Comparison of ENCODE assay signal across 8 mouse cellular contexts in genomic region chr13:67728641-67729318, GRCm38 (mm10). TPM values are rescaled to one million over a fixed set of nuclear protein-coding genes. Genes with fewer than 3 reads are reported as not detected.
DNase-seq lines count a peak whose midpoint lies in the region; ATAC-seq and TF ChIP-seq lines count a peak whose summit lies in the region.

Gene Zfp65, minus strand, starts transcription at chr13:67729173.

- ATAC-seq in heart, embryonic 12.5 days (ENCODE audit: insufficient number of reproducible peaks, low FRiP score): peak; percentile 74
- peak; percentile 93 for ATAC-seq in kidney, embryonic 15.5 days (replicated peaks; ENCODE audit: low FRiP score)
- peak; percentile 81 for ATAC-seq in monocyte, adult 5-6 weeks (replicated peaks; ENCODE audit: insufficient number of reproducible peaks, low FRiP score, low TSS enrichment, poor library complexity, severe bottlenecking)
- peak; percentile 85 for ATAC-seq in stomach, embryonic 14.5 days (ENCODE audit: insufficient number of reproducible peaks, insufficient read depth, low FRiP score, low read depth)

- H3K27ac ChIP-seq in heart, embryonic 12.5 days (ENCODE audit: poor library complexity, severe bottlenecking): peak within 1 kb of the TSS; percentile 58; the same call in 1 of the 2 replicates
- peak within 1 kb of the TSS; percentile 70 for H3K27ac ChIP-seq in kidney, embryonic 15.5 days
- no peak within 1 kb of the TSS for H3K27ac ChIP-seq in liver, adult 2 months (replicated peaks; ENCODE audit: insufficient read depth, low read depth, low read length)
- peak within 1 kb of the TSS; percentile 55 for H3K27ac ChIP-seq in stomach, embryonic 14.5 days (ENCODE audit: low read length)

- 6% methylated on average over 19 of the region's 21 CpGs for WGBS in heart, embryonic 12.5 days
- 3% methylated on average over 17 of the region's 21 CpGs for WGBS in kidney, embryonic 15.5 days
- 2% methylated on average over 15 of the region's 21 CpGs for WGBS in liver, adult 2 months
- 3% methylated on average over 18 of the region's 21 CpGs for WGBS in stomach, embryonic 14.5 days

- no peaks in the 10 kb centered on the region for H3K27me3 ChIP-seq in heart, embryonic 12.5 days (replicated peaks)
- H3K27me3 ChIP-seq in kidney, embryonic 15.5 days: no peaks in the 10 kb centered on the region
- H3K27me3 ChIP-seq in liver, adult 2 months (ENCODE audit: control insufficient read depth, insufficient read depth, low read length): no peaks in the 10 kb centered on the region
- no peaks in the 10 kb centered on the region for H3K27me3 ChIP-seq in stomach, embryonic 14.5 days (ENCODE audit: control insufficient read depth, insufficient read depth, low read length)

- H3K4me1 ChIP-seq in heart, embryonic 12.5 days (replicated peaks): 0 out of 2 replicates have a peak, but pooled peaks cover 3% of the 10 kb centered on the region
- peaks cover 2% of the 10 kb centered on the region; the same call in 1 of the 2 replicates for H3K4me1 ChIP-seq in kidney, embryonic 15.5 days
- H3K4me1 ChIP-seq in liver, adult 2 months (ENCODE audit: control insufficient read depth, insufficient read depth, low read length): no peaks in the 10 kb centered on the region
- no peaks in the 10 kb centered on the region for H3K4me1 ChIP-seq in stomach, embryonic 14.5 days (ENCODE audit: control insufficient read depth, insufficient read depth, low read length)

- H3K4me2 ChIP-seq in heart, embryonic 12.5 days: peak within 1 kb of the TSS; percentile 73
- H3K4me2 ChIP-seq in kidney, embryonic 15.5 days: peak within 1 kb of the TSS; percentile 75
- H3K4me2 ChIP-seq in stomach, embryonic 14.5 days (replicated peaks; ENCODE audit: low read depth, low read length): peak within 1 kb of the TSS; percentile 47

- DNase-seq in B cell, adult 2 months: peak; percentile 42
- peak; percentile 9 to 20 for DNase-seq in adrenal gland, postnatal 4 days (ENCODE audit: low spot score in 2 of 2)
- peak; percentile 18 for DNase-seq in fat pad, adult 2 months (ENCODE audit: extremely low read depth, low read depth, low spot score)
- peak; percentile 86 for DNase-seq in liver, adult 2 months (ENCODE audit: extremely low read depth, low read depth, low spot score)

- H3K36me3 ChIP-seq in heart, embryonic 12.5 days: no peaks in the 10 kb centered on the region
- no peaks in the 10 kb centered on the region for H3K36me3 ChIP-seq in kidney, embryonic 15.5 days
- H3K36me3 ChIP-seq in liver, adult 2 months (ENCODE audit: control insufficient read depth, insufficient read depth, low read length): no peaks in the 10 kb centered on the region
- no peaks in the 10 kb centered on the region for H3K36me3 ChIP-seq in stomach, embryonic 14.5 days (ENCODE audit: control insufficient read depth, insufficient read depth, low read length)

- H3K79me2 ChIP-seq in liver, adult 2 months (ENCODE audit: control insufficient read depth, insufficient read depth, low read length): peaks cover 3% of the 10 kb centered on the region; the same call in 1 of the 2 replicates

- H3K9ac ChIP-seq in heart, embryonic 12.5 days: peak within 1 kb of the TSS; percentile 84
- H3K9ac ChIP-seq in kidney, embryonic 15.5 days: peak within 1 kb of the TSS; percentile 59
- peak within 1 kb of the TSS; percentile 66 for H3K9ac ChIP-seq in liver, adult 2 months (ENCODE audit: low read depth, low read length)
- H3K9ac ChIP-seq in stomach, embryonic 14.5 days (replicated peaks; ENCODE audit: low read depth, low read length): peak within 1 kb of the TSS; percentile 67; the same call in 1 of the 2 replicates

- no peak for TF ChIP-seq POLR2A in liver, adult 2 months (IDR thresholded peaks at IDR 0.05; ENCODE audit: extremely low read depth, insufficient read depth, low read length)

- no peak for TF ChIP-seq CTCF in liver, adult 2 months (IDR thresholded peaks at IDR 0.05; ENCODE audit: low read depth, low read length)

- H3K9me3 ChIP-seq in heart, embryonic 12.5 days (replicated peaks): peaks cover 11% of the 10 kb centered on the region
- 0 out of 2 replicates have a peak, but pooled peaks cover 4% of the 10 kb centered on the region for H3K9me3 ChIP-seq in kidney, embryonic 15.5 days (replicated peaks)
- peaks cover 4% of the 10 kb centered on the region; the same call in 1 of the 2 replicates for H3K9me3 ChIP-seq in stomach, embryonic 14.5 days (ENCODE audit: control insufficient read depth, low read depth, low read length)

- H3K4me3 ChIP-seq in heart, embryonic 12.5 days: peak within 1 kb of the TSS; percentile 85
- H3K4me3 ChIP-seq in kidney, embryonic 15.5 days (replicated peaks): peak within 1 kb of the TSS; percentile 62
- peak within 1 kb of the TSS; percentile 77 for H3K4me3 ChIP-seq in liver, adult 2 months (ENCODE audit: insufficient read depth, low read depth, low read length)
- H3K4me3 ChIP-seq in stomach, embryonic 14.5 days (ENCODE audit: low read depth, low read length): peak within 1 kb of the TSS; percentile 52

RNA-seq across cellular contexts. Expression of gene Zfp65, which starts in this region (rescaled TPM):
- total RNA-seq in adrenal gland, postnatal 4 days (2021): 10 to 100 TPM; 12.8 to 12.9 TPM
- polyA plus RNA-seq in heart, embryonic 12.5 days (2016; fragmentation: Nextera tagmentation; extraction: Ambion mirVana): 4.2 and 5.0 TPM in 2 replicates
- polyA plus RNA-seq in kidney, embryonic 15.5 days (2015; fragmentation: Nextera tagmentation; extraction: Ambion mirVana): 7.2 and 8.2 TPM in 2 replicates
- 7.2 and 8.5 TPM in 2 replicates for total RNA-seq in liver, adult 2 months (2014; rRNA removed)
- polyA plus RNA-seq in liver, adult 2 months (2012; rRNA removed): 0.46 and 0.65 TPM in 2 replicates
- total RNA-seq in monocyte, adult 5-6 weeks (2017): 6.9 to 15.2 TPM (median 14.5 TPM) in 3 replicates
- 3.5 and 5.0 TPM in 2 replicates for polyA plus RNA-seq in stomach, embryonic 14.5 days (2014; fragmentation: Nextera tagmentation; extraction: Ambion mirVana)

Comparison
In these comparisons a context has a peak if more than half of its experiments do, and no peak if none do; other contexts are left out.
1. DNase-seq: peak in every context shown above with its lines; median percentile 86 in liver, adult 2 months; 42 in B cell, adult 2 months; 18 in fat pad, adult 2 months; 14 in adrenal gland, postnatal 4 days.